Mouse (Mus musculus): ENCODE measurements around the gene Gdpd5. TPM values are rescaled to one million over a fixed set of nuclear protein-coding genes. Genes with fewer than 3 reads are reported as not detected.

The Gdpd5 gene
- polyA plus RNA-seq, 1 experiment from 2014 or later = 45.0 TPM

GRCm38 (mm10) chr7:99450703-99451102, 69.5 kb downstream of the Gdpd5 start:
- ATAC-seq = peak; percentile 57
- no peaks in the 10 kb centered on the region for H3K27me3 ChIP-seq (ENCODE audit: control insufficient read depth, insufficient read depth, low read depth, low read length)
- H3K9ac ChIP-seq (ENCODE audit: low read depth, low read length) = no peak overlapping the region
- no peak overlapping the region for H3K4me3 ChIP-seq (ENCODE audit: low read depth, low read length)
- H3K4me1 ChIP-seq (ENCODE audit: control insufficient read depth, insufficient read depth, low read length) = peaks cover 5% of the 10 kb centered on the region; the same call in 1 of the 2 replicates
- H3K9me3 ChIP-seq (replicated peaks; ENCODE audit: control insufficient read depth, low read length, poor library complexity, severe bottlenecking) = no peaks in the 10 kb centered on the region
- H3K27ac ChIP-seq (ENCODE audit: low read length) = no peak overlapping the region
- 0% methylated on average over 3 of the region's 3 CpGs for WGBS
- no peak overlapping the region for H3K4me2 ChIP-seq (ENCODE audit: low read length)
- H3K36me3 ChIP-seq (ENCODE audit: control insufficient read depth, insufficient read depth, low read length) = no peaks in the 10 kb centered on the region

GRCm38 (mm10) chr7:99452859-99453258, 71.6 kb downstream of the Gdpd5 start:
- H3K9ac ChIP-seq (ENCODE audit: low read depth, low read length) = no peak overlapping the region
- 87% methylated on average over 7 of the region's 7 CpGs for WGBS

GRCm38 (mm10) chr7:99454044-99454443, 72.8 kb downstream of the Gdpd5 start:
- Histone ChIP-seq H3K36me3 (ENCODE audit: control insufficient read depth, insufficient read depth, low read length) (no peaks in the 10 kb centered on the region; the same call in 1 of the 2 replicates), H3K9ac (ENCODE audit: low read depth, low read length) (no peak overlapping the region), H3K4me1 (ENCODE audit: control insufficient read depth, insufficient read depth, low read length) (peaks cover 5% of the 10 kb centered on the region; the same call in 1 of the 2 replicates), H3K9me3 (replicated peaks; ENCODE audit: control insufficient read depth, low read length, poor library complexity, severe bottlenecking) (no peaks in the 10 kb centered on the region), H3K4me2 (ENCODE audit: low read length) (no peak overlapping the region), H3K27me3 (ENCODE audit: control insufficient read depth, insufficient read depth, low read depth, low read length) (no peaks in the 10 kb centered on the region), H3K4me3 (ENCODE audit: low read depth, low read length) (no peak overlapping the region), H3K27ac (ENCODE audit: low read length) (no peak overlapping the region)
- WGBS = 70% methylated on average over 4 of the region's 4 CpGs
- ATAC-seq = no peak

More at GRCm38 (mm10) chr7:99452859-99453258, 71.6 kb downstream of the Gdpd5 start:
- Histone ChIP-seq H3K27ac (ENCODE audit: low read length) (no peak overlapping the region), H3K27me3 (ENCODE audit: control insufficient read depth, insufficient read depth, low read depth, low read length) (no peaks in the 10 kb centered on the region), H3K4me3 (ENCODE audit: low read depth, low read length) (no peak overlapping the region), H3K36me3 (ENCODE audit: control insufficient read depth, insufficient read depth, low read length) (no peaks in the 10 kb centered on the region; the same call in 1 of the 2 replicates), H3K4me2 (ENCODE audit: low read length) (no peak overlapping the region), H3K4me1 (ENCODE audit: control insufficient read depth, insufficient read depth, low read length) (peaks cover 5% of the 10 kb centered on the region; the same call in 1 of the 2 replicates), H3K9me3 (replicated peaks; ENCODE audit: control insufficient read depth, low read length, poor library complexity, severe bottlenecking) (no peaks in the 10 kb centered on the region)
- ATAC-seq = no peak

GRCm38 (mm10) chr7:99458849-99459248, 77.6 kb downstream of the Gdpd5 start:
- no peak overlapping the region for H3K4me3 ChIP-seq (ENCODE audit: low read depth, low read length)
- H3K9me3 ChIP-seq (replicated peaks; ENCODE audit: control insufficient read depth, low read length, poor library complexity, severe bottlenecking) = no peaks in the 10 kb centered on the region
- WGBS = 88% methylated on average over 8 of the region's 8 CpGs
- no peak for ATAC-seq
- H3K27ac ChIP-seq (ENCODE audit: low read length) = no peak overlapping the region
- no peak overlapping the region for H3K4me2 ChIP-seq (ENCODE audit: low read length)
- peaks cover 11% of the 10 kb centered on the region; the same call in 1 of the 2 replicates for H3K36me3 ChIP-seq (ENCODE audit: control insufficient read depth, insufficient read depth, low read length)
- H3K27me3 ChIP-seq (ENCODE audit: control insufficient read depth, insufficient read depth, low read depth, low read length) = no peaks in the 10 kb centered on the region
- no peaks in the 10 kb centered on the region for H3K4me1 ChIP-seq (ENCODE audit: control insufficient read depth, insufficient read depth, low read length)
- H3K9ac ChIP-seq (ENCODE audit: low read depth, low read length) = no peak overlapping the region

GRCm38 (mm10) chr7:99459888-99460652, 78.9 kb downstream of the Gdpd5 start:
- 86% methylated on average over 15 of the region's 15 CpGs for WGBS
- H3K36me3 ChIP-seq (ENCODE audit: control insufficient read depth, insufficient read depth, low read length) = peaks cover 11% of the 10 kb centered on the region; the same call in 1 of the 2 replicates

GRCm38 (mm10) chr7:99463120-99463519, 81.9 kb downstream of the Gdpd5 start:
- Histone ChIP-seq H3K27me3 (ENCODE audit: control insufficient read depth, insufficient read depth, low read depth, low read length) (no peaks in the 10 kb centered on the region), H3K27ac (ENCODE audit: low read length) (no peak overlapping the region), H3K4me1 (ENCODE audit: control insufficient read depth, insufficient read depth, low read length) (peaks cover 32% of the 10 kb centered on the region), H3K9ac (ENCODE audit: low read depth, low read length) (no peak overlapping the region), H3K9me3 (replicated peaks; ENCODE audit: control insufficient read depth, low read length, poor library complexity, severe bottlenecking) (no peaks in the 10 kb centered on the region), H3K4me3 (ENCODE audit: low read depth, low read length) (no peak overlapping the region), H3K36me3 (ENCODE audit: control insufficient read depth, insufficient read depth, low read length) (peaks cover 11% of the 10 kb centered on the region; the same call in 1 of the 2 replicates), H3K4me2 (ENCODE audit: low read length) (no peak overlapping the region)
- WGBS = 86% methylated on average over 2 of the region's 2 CpGs
- no peak for ATAC-seq

More at GRCm38 (mm10) chr7:99459888-99460652, 78.9 kb downstream of the Gdpd5 start:
- Histone ChIP-seq H3K4me2 (ENCODE audit: low read length) (no peak overlapping the region), H3K9me3 (replicated peaks; ENCODE audit: control insufficient read depth, low read length, poor library complexity, severe bottlenecking) (no peaks in the 10 kb centered on the region), H3K27me3 (ENCODE audit: control insufficient read depth, insufficient read depth, low read depth, low read length) (no peaks in the 10 kb centered on the region), H3K9ac (ENCODE audit: low read depth, low read length) (no peak overlapping the region), H3K4me3 (ENCODE audit: low read depth, low read length) (no peak overlapping the region), H3K4me1 (ENCODE audit: control insufficient read depth, insufficient read depth, low read length) (peaks cover 3% of the 10 kb centered on the region; the same call in 1 of the 2 replicates), H3K27ac (ENCODE audit: low read length) (no peak overlapping the region)
- ATAC-seq = no peak

- Histone ChIP-seq H3K4me3 (ENCODE audit: low read depth, low read length) (no peak within 1 kb of the TSS), H3K27ac (ENCODE audit: low read length) (peak within 1 kb of the TSS; percentile 51), H3K9me3 (replicated peaks; ENCODE audit: control insufficient read depth, low read length, poor library complexity, severe bottlenecking) (no peaks in the 10 kb centered on the region), H3K27me3 (ENCODE audit: control insufficient read depth, insufficient read depth, low read depth, low read length) (no peaks in the 10 kb centered on the region), H3K4me1 (ENCODE audit: control insufficient read depth, insufficient read depth, low read length) (peaks cover 37% of the 10 kb centered on the region), H3K4me2 (ENCODE audit: low read length) (peak within 1 kb of the TSS; percentile 80), H3K9ac (ENCODE audit: low read depth, low read length) (peak within 1 kb of the TSS; percentile 56), H3K36me3 (ENCODE audit: control insufficient read depth, insufficient read depth, low read length) (peaks cover 3% of the 10 kb centered on the region; the same call in 1 of the 2 replicates)
- 16% methylated on average over 8 of the region's 8 CpGs for WGBS
- no peak for ATAC-seq
These were observed 84.6 kb downstream of the Gdpd5 start, which contains the start of gene Klhl35 for GRCm38 (mm10) chr7:99465811-99466210. Gene Klhl35, plus strand, starts transcription at chr7:99466004.

- Histone ChIP-seq H3K9me3 (replicated peaks; ENCODE audit: control insufficient read depth, low read length, poor library complexity, severe bottlenecking) (no peaks in the 10 kb centered on the region), H3K27ac (ENCODE audit: low read length) (peak overlapping the region; percentile 92), H3K4me3 (ENCODE audit: low read depth, low read length) (peak overlapping the region; percentile 55), H3K4me2 (ENCODE audit: low read length) (peak overlapping the region; percentile 80), H3K9ac (ENCODE audit: low read depth, low read length) (peak overlapping the region; percentile 81), H3K4me1 (ENCODE audit: control insufficient read depth, insufficient read depth, low read length) (peaks cover 37% of the 10 kb centered on the region), H3K27me3 (ENCODE audit: control insufficient read depth, insufficient read depth, low read depth, low read length) (no peaks in the 10 kb centered on the region), H3K36me3 (ENCODE audit: control insufficient read depth, insufficient read depth, low read length) (0 out of 2 replicates have a peak, but pooled peaks cover 5% of the 10 kb centered on the region)
- 12% methylated on average over 11 of the region's 11 CpGs for WGBS
- no peak for ATAC-seq
These were observed 86.7 kb downstream of the Gdpd5 start for GRCm38 (mm10) chr7:99467916-99468282.

Measured in midbrain, embryonic 16.5 days (tissue).